Mouse (Mus musculus): Measurements from ENCODE around the gene Nfe2.

Gene Nfe2

DNA sequence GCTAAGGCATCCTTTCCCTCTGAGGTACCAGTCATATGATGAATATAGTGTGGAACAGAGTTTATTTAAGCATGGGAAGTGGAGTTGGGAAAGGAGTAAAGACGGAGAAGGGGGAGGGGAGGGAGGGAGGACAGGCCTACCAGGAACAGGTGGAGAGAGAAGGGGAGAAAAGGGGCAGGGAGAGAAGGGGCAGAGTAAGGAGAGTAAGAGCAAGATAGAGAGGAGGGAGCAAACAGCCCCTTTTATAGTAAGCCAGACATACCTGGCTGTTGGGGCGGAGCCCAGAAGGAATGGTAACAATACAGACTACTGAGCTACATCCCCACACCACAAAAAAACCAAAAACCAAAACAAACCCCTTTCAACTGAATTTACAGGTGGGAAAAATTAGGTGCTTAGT lies 42.2 kb downstream of the Nfe2 start:
- in situ Hi-C loops (cut with MseI, MboI): no loop called here

- in situ Hi-C loops (cut with MseI, MboI): no loop called here
Observed at GRCm38 (mm10) chr15:103214971-103215907, 43.0 kb downstream of the Nfe2 start.

GRCm38 (mm10) chr15:103214149-103214548 lies 44.1 kb downstream of the Nfe2 start:
- in situ Hi-C loops (cut with MseI, MboI): no loop called here

DNA sequence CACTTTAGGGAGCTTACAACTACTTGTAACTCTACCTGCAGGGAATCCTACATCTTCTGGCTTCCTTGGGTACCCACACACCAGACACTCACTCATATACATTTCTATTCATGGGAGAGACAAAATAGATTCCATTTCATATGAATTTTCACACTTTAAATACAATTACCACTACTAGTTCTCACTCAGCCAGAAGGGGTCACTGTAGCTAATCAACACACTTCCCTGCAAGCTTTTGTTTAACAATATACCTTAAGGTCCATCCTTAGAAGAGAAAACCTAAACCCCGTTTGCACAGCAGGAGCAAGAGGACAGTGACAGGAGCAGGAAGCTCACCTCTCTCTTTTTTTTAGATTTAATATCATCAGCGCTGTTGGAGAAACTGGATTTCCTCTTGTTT lies 53.0 kb downstream of the Nfe2 start:
- in situ Hi-C loops (cut with MseI, MboI): no loop called here

DNA sequence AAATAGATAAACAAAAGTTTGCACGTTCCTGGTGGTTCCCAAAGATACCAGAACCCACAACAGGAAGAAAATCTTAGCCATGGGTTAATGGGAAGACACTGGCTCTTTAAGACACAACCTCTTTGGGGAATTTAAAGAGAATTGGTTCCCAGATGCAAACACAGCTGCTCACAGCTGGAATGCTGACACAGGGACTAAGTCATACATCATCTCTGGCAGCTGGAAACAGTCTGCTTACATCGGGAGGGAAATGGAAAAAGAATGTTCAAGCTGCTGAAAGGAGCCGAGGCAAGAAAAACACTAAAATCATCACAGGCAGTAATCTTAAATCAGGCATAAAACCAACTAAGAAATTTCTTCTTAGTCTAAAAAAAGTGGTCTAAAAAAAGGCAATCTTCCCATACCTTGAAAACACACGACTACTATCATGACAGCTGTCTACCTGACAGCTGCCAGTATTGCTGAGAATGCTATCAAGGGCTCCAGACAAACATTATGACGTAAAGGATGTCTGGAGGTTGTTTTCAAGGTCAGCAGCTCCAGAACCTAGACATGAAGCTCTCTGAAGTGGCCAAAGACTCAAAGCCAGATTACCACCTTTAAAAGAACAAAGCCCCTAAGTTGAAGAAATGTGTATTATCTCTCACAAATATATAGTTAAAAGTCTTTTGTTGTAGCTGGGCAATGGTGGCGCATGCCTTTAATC lies 56.0 kb downstream of the Nfe2 start:
- in situ Hi-C loops (cut with MseI, MboI): no loop called here

All from mouse trophoblast stem cell (cell line).